Mouse (Mus musculus): ENCODE results near the gene Olfr573-ps1. TPM values are rescaled to one million over a fixed set of nuclear protein-coding genes. Genes with fewer than 3 reads are reported as not detected.

Gene Olfr573-ps1
- polyA plus RNA-seq (2017; shearing (Covaris generic)), result under 1 TPM in 1 of 2 experiments, not detected in 1; 0.48 TPM

GRCm38 (mm10) chr7:102942475-102942874, at the start of gene Olfr573-ps1:
Gene Olfr573-ps1 (minus strand): TSS chr7:102942575.

DNA sequence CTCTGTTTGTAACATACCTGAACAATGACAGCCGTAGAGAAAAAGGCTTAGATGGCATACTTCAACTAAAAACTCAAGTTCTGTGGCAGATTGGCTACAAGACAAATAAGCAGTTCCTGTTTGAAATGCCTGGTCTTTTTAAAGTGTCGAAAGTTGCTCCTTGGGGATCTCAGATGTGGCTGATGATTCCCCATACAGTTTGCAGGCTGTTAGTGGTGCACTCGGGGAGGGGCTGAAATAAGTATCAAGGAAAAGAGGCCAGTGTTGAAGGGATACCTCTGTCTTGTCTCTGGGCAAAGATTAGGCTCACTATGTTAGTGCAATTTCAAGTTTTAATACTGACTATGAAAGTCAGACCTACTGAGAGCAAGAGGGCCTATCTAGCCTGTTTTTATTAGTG, 46.8 kb upstream of the Olfr573-ps1 start, which contains the start of gene Olfr578:
TSS of gene Olfr578 (minus strand) at position 101 of the 400 bp plus-strand sequence.

DNA sequence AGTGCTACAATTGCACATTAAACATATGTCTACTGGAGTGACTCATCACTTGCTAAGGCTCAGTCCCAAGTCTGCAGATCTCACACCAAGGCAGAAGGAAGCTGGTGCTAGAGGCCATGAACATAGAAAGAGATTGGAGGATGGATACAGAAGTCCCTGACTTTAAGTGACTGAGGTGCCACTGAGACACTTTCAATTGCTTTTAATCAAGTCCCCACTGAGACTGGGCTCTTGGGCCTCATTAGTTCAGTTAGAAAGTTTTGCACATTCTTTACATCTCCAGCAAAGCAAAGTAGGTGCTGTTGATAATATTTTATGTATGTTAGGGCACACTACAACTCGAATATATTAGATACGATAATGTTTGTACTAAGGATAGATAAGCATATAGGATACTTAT, 33.5 kb upstream of the Olfr573-ps1 start, which contains the start of gene Olfr577:
TSS of gene Olfr577 (minus strand) at position 101 of the 400 bp plus-strand sequence.

DNA sequence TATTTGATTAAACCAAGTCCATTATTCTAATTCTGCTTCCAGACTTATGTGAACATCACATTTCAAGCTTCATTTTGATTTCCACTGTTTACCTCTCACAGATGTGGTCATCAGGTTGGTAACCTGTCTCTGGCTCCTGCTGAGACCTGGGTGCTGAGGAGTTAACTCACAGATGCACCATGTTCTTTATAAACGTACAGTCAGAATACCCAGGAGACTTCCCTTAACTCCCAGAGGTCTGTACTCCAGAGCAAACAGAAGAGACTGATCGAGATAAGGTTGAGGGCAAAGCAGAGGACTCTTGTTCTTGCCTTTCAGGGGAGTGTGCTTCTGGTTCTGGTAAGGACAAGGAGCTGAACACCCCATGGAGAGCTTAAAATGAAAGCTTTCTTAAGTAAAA, 20.0 kb upstream of the Olfr573-ps1 start, which contains the start of gene Olfr576:
TSS of gene Olfr576 (plus strand) at position 301 of the 400 bp plus-strand sequence.

GRCm38 (mm10) chr7:102958593-102958992, 16.2 kb upstream of the Olfr573-ps1 start, which contains the start of gene Olfr575:
Gene Olfr575 (minus strand): TSS chr7:102958775.

DNA sequence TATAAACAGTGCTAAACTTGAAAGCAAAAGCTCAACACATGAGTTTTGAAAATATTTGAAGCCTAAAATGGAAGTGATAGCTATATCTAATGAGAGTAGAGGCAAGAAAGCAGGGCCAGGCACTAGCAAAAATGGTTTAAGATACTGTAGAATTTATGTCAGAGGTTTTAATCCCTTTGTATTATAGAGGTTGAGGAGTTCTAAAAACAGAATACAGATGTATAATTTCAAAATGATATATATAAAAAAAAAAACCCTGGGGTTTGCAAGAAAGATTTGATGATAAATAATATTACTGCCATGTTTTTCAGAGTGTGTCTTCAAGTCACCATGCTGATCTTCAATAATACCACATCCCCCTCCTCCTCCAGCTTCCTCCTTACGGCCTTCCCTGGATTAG, 5.8 kb upstream of the Olfr573-ps1 start, which contains the start of gene Olfr574:
TSS of gene Olfr574 (plus strand) at position 301 of the 400 bp plus-strand sequence.

DNA sequence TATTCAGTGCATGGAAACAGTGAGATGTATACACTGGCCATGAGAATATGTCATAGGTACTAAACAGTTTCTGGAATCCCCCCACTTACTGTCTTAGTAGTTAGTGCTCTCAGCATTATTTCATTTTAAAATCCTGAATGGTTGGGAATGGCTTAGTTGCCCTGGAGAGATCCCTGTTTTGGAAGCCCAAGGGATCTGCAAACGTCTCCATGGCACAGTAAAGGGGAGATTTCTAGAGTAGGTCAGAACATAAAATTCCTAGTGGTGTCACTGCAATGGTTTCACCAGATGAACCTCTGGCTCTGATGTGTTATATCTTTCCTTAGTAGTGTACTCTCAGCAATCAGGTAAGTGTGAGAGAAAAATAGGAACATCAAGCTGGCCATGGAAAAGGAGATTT, 18.3 kb downstream of the Olfr573-ps1 start, which contains the start of gene Olfr572:
TSS of gene Olfr572 (plus strand) at position 301 of the 400 bp plus-strand sequence.

DNA sequence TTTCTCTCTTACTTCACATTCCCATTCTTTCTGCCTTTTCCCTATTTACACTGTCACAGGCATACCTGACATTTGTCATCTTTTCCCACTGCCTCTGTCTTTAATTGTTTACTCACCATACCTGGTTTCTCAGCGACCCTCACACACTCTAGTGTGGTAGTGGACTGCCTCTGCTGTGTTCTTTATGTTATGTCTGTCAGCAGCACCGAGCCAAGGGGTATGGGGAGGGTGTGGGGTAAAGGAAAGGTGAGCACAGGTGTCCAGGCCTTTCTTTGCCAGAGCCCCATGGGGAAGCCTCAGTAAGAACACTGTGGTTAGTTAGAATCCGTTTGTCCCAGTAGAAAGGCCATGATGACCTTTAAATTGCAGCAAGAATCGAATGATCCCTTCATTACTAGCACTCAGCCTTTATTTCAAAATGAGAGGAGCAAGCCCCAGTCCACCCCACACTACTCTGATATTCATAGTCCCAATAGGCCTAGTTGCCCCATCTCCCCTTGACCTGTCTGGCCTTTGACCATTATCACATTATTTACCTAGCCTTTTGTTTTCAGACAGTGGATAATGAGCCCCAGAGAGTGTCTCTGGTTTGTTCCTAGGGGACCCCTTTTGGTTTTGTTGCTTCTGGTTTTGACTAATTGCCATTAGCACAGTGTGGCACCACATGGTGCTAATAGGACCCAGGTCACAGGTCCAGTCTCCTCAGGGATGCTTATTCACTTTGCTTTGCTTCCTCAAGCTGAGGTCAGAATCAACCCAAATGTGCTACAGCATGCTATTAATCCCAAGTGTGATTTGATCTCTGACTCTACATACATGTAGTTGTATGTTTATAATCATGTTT, 25.1 kb downstream of the Olfr573-ps1 start, which contains the start of gene Olfr571:
TSS of gene Olfr571 (minus strand) at position 505 of the 844 bp plus-strand sequence.

Other genes with a start within 250 kb of the Olfr573-ps1 start
- under 1 TPM in 1 of 2 experiments, not detected in 1; 0.24 TPM for gene Olfr557, start 246.7 kb downstream of the Olfr573-ps1 start, polyA plus RNA-seq (2017; shearing (Covaris generic))
- gene Olfr558, start 240.4 kb downstream of the Olfr573-ps1 start, polyA plus RNA-seq (2017; shearing (Covaris generic)), result not detected
- gene Olfr33, start 223.5 kb downstream of the Olfr573-ps1 start, polyA plus RNA-seq (2017; shearing (Covaris generic)), result not detected
- gene Olfr559, start 215.1 kb downstream of the Olfr573-ps1 start, polyA plus RNA-seq (2017; shearing (Covaris generic)), result 1 to 10 TPM in 1 of 2 experiments, not detected in 1; 1.5 TPM
- not detected for gene Olfr560, start 183.2 kb downstream of the Olfr573-ps1 start, polyA plus RNA-seq (2017; shearing (Covaris generic))
- gene Olfr78, start 183.1 kb downstream of the Olfr573-ps1 start, polyA plus RNA-seq (2017; shearing (Covaris generic)), result not detected
- gene Olfr561, start 171.4 kb downstream of the Olfr573-ps1 start, polyA plus RNA-seq (2017; shearing (Covaris generic)), result not detected
- under 1 TPM in 1 of 2 experiments, not detected in 1; 0.49 TPM for gene Olfr564, start 139.1 kb downstream of the Olfr573-ps1 start, polyA plus RNA-seq (2017; shearing (Covaris generic))
- gene Olfr566, start 83.8 kb downstream of the Olfr573-ps1 start, polyA plus RNA-seq (2017; shearing (Covaris generic)), result not detected
- under 1 TPM in 1 of 2 experiments, not detected in 1; 0.91 TPM for gene Olfr568, start 65.5 kb downstream of the Olfr573-ps1 start, polyA plus RNA-seq (2017; shearing (Covaris generic))
- gene Olfr569, start 51.7 kb downstream of the Olfr573-ps1 start, polyA plus RNA-seq (2017; shearing (Covaris generic)), result under 1 TPM in 1 of 2 experiments, not detected in 1; 0.05 TPM
- not detected for gene Olfr570, start 48.0 kb downstream of the Olfr573-ps1 start, polyA plus RNA-seq (2017; shearing (Covaris generic))
- gene Olfr571, start 25.0 kb downstream of the Olfr573-ps1 start, polyA plus RNA-seq (2017; shearing (Covaris generic)), result under 1 TPM in 1 of 2 experiments, not detected in 1; 0.07 TPM
- not detected for gene Olfr572, start 18.2 kb downstream of the Olfr573-ps1 start, polyA plus RNA-seq (2017; shearing (Covaris generic))
- gene Olfr574, start 5.9 kb upstream of the Olfr573-ps1 start, polyA plus RNA-seq (2017; shearing (Covaris generic)), result not detected
- gene Olfr575, start 16.2 kb upstream of the Olfr573-ps1 start, polyA plus RNA-seq (2017; shearing (Covaris generic)), result not detected
- under 1 TPM in 1 of 2 experiments, not detected in 1; 0.13 TPM for gene Olfr576, start 20.1 kb upstream of the Olfr573-ps1 start, polyA plus RNA-seq (2017; shearing (Covaris generic))
- under 1 TPM; 0.22 to 0.67 TPM for gene Olfr577, start 33.4 kb upstream of the Olfr573-ps1 start, polyA plus RNA-seq (2017; shearing (Covaris generic))
- gene Olfr578, start 46.7 kb upstream of the Olfr573-ps1 start, polyA plus RNA-seq (2017; shearing (Covaris generic)), result not detected
- not detected for gene Olfr582, start 95.4 kb upstream of the Olfr573-ps1 start, polyA plus RNA-seq (2017; shearing (Covaris generic))
- not detected for gene Olfr583, start 108.7 kb upstream of the Olfr573-ps1 start, polyA plus RNA-seq (2017; shearing (Covaris generic))
- gene Olfr584, start 139.3 kb upstream of the Olfr573-ps1 start, polyA plus RNA-seq (2017; shearing (Covaris generic)), result not detected
- not detected for gene Olfr585, start 155.1 kb upstream of the Olfr573-ps1 start, polyA plus RNA-seq (2017; shearing (Covaris generic))
- not detected for gene Olfr586, start 183.1 kb upstream of the Olfr573-ps1 start, polyA plus RNA-seq (2017; shearing (Covaris generic))
- gene Olfr588-ps1, start 198.3 kb upstream of the Olfr573-ps1 start, polyA plus RNA-seq (2017; shearing (Covaris generic)), result under 1 TPM in 1 of 2 experiments, not detected in 1; 0.32 TPM
- not detected for gene Olfr589, start 213.8 kb upstream of the Olfr573-ps1 start, polyA plus RNA-seq (2017; shearing (Covaris generic))
- gene Olfr591, start 235.8 kb upstream of the Olfr573-ps1 start, polyA plus RNA-seq (2017; shearing (Covaris generic)), result 1 to 10 TPM in 1 of 2 experiments, under 1 TPM in 1; 0.42 to 1.0 TPM
- gene Olfr592, start 242.2 kb upstream of the Olfr573-ps1 start, polyA plus RNA-seq (2017; shearing (Covaris generic)), result under 1 TPM; 0.06 to 0.20 TPM